Mouse (Mus musculus) kidney, adult 2 months (tissue): Measurements from ENCODE around the gene Olfr1223.

Source experiments
- CTCF ChIP-seq: fragments of 200-500 bp; conservative IDR thresholded peaks from 2 replicates; pipeline ENCODE4 v1.5.1; 2011; ENCODE audit warnings: low read depth, mild to moderate bottlenecking, control low read depth, low read length, moderate library complexity, mixed read lengths; ENCODE audit not compliant: insufficient read depth, insufficient read length
- POLR2A ChIP-seq: fragments of 200-500 bp; IDR thresholded peaks from one replicate; pipeline ENCODE4 v1.6.1; 2011; ENCODE audit warnings: low read depth, low read length, control low read depth

DNA sequence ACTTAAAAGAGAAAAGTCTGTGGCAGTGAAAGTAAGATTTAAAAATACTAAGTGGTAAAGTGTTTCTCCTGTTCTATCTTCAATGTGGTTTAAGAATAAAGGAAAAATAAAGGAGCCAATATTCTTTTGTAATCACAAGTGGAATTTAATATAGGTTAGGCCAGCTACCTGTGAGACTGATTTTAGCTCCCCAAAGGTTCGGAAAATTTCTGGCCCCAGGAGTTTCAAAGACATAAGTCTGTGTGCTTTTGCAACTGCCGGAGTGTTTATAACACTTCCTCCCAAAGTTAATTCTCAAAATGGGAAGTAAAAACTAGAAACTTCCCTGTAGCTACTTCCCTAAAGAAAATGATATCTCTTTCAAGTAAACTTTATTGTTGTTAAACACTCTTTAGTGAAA, 34.2 kb downstream of the Olfr1223 start, which contains the start of gene Olfr1221:
- TF ChIP-seq CTCF (no peak), POLR2A (no peak)
